Mouse (Mus musculus) embryonic facial prominence, embryonic 14.5 days (tissue): ENCODE measurements around the gene Krt33b. TPM values are rescaled to one million over a fixed set of nuclear protein-coding genes. Genes with fewer than 3 reads are reported as not detected.

Experiments used
- ATAC-seq: fragments of 200-750 bp; cut with Nextera tagmentation; 2 replicates; pipeline ENCODE4 v1.8.0; 2017; ENCODE audit warnings: low read depth, moderate number of reproducible peaks, moderate TSS enrichment
- DNase-seq: peaks from one replicate; pipeline ENCODE4 v3.0.0-alpha.2; 2015; ENCODE audit warnings: low spot score
- H3K27ac ChIP-seq: fragments of 300-500 bp; sonication (generic); replicated peaks from 2 replicates; pipeline ENCODE4 v1.5.1; 2014; ENCODE audit warnings: low read depth, mild to moderate bottlenecking, low read length, moderate library complexity
- H3K27me3 ChIP-seq: fragments of 300-500 bp; sonication (generic); replicated peaks from 2 replicates; pipeline ENCODE4 v1.6.1; 2014; ENCODE audit warnings: low read length; ENCODE audit not compliant: control insufficient read depth, insufficient read depth
- H3K36me3 ChIP-seq: fragments of 300-500 bp; sonication (generic); 2 replicates; pipeline ENCODE4 v1.6.1; 2014; ENCODE audit warnings: low read length, mixed read lengths; ENCODE audit not compliant: control insufficient read depth, insufficient read depth
- H3K4me1 ChIP-seq: fragments of 300-500 bp; sonication (generic); 2 replicates; pipeline ENCODE4 v1.6.1; 2014; ENCODE audit warnings: antibody characterized with exemption, low read length; ENCODE audit not compliant: control insufficient read depth, insufficient read depth
- H3K4me2 ChIP-seq: fragments of 300-500 bp; sonication (generic); 2 replicates; pipeline ENCODE4 v1.6.1; 2014; ENCODE audit warnings: low read depth, mild to moderate bottlenecking, low read length, moderate library complexity, mixed read lengths
- H3K4me3 ChIP-seq: fragments of 300-500 bp; sonication (generic); 2 replicates; pipeline ENCODE4 v1.5.1; 2014; ENCODE audit warnings: low read depth, mild to moderate bottlenecking, low read length
- H3K9ac ChIP-seq: fragments of 300-500 bp; sonication (generic); 2 replicates; pipeline ENCODE4 v1.6.1; 2014; ENCODE audit warnings: low read depth, mild to moderate bottlenecking, low read length, moderate library complexity, mixed read lengths
- H3K9me3 ChIP-seq: fragments of 300-500 bp; sonication (generic); 2 replicates; pipeline ENCODE4 v1.6.1; 2016; ENCODE audit warnings: low read length; ENCODE audit not compliant: control insufficient read depth
- WGBS: fragments of 180-500 bp; shearing (Covaris S2); extraction: QIAGEN DNeasy Blood & Tissue Kit; methylation state at CpG from one replicate; pipeline ENCODE4 v1.1.7; 2014; 5-methylcytosine and 5-hydroxymethylcytosine counted together
- polyA plus RNA-seq: library from polyadenylated mRNA; unstranded; fragments of >200 nt; fragmentation: Nextera tagmentation; extraction: Ambion mirVana; gene quantifications from 2 replicates; pipeline ENCODE4 v1.2.1, GENCODE M21; 2014

Gene Krt33b
- polyA plus RNA-seq, 1 experiment from 2014 or later = 1.3 TPM

GRCm38 (mm10) chr11:100046303-100046866, 16.7 kb upstream of the Krt33b start:
- Histone ChIP-seq H3K9ac (no peak overlapping the region), H3K27me3 (no peaks in the 10 kb centered on the region), H3K4me2 (no peak overlapping the region), H3K9me3 (no peaks in the 10 kb centered on the region), H3K27ac (no peak overlapping the region), H3K36me3 (no peaks in the 10 kb centered on the region), H3K4me1 (no peaks in the 10 kb centered on the region), H3K4me3 (no peak overlapping the region)
- 84% methylated on average over 6 of the region's 6 CpGs for WGBS
- DNase-seq (no peak), ATAC-seq (no peak)

GRCm38 (mm10) chr11:100041454-100041853, 11.8 kb upstream of the Krt33b start, which contains the start of gene Krt34:
Gene Krt34 (minus strand): TSS chr11:100041554.
- no peaks in the 10 kb centered on the region for H3K36me3 ChIP-seq
- no peak for ATAC-seq
- DNase-seq = no peak
- H3K4me3 ChIP-seq = no peak within 1 kb of the TSS
- no peaks in the 10 kb centered on the region for H3K27me3 ChIP-seq
- H3K9me3 ChIP-seq = no peaks in the 10 kb centered on the region
- H3K27ac ChIP-seq = no peak within 1 kb of the TSS
- no peaks in the 10 kb centered on the region for H3K4me1 ChIP-seq
- H3K9ac ChIP-seq = no peak within 1 kb of the TSS
- no peak within 1 kb of the TSS for H3K4me2 ChIP-seq
- WGBS = 89% methylated on average over 6 of the region's 6 CpGs

GRCm38 (mm10) chr11:100021438-100021837, 8.2 kb downstream of the Krt33b start:
- Histone ChIP-seq H3K27me3 (no peaks in the 10 kb centered on the region), H3K36me3 (no peaks in the 10 kb centered on the region), H3K4me1 (no peaks in the 10 kb centered on the region), H3K4me2 (no peak overlapping the region), H3K9me3 (no peaks in the 10 kb centered on the region), H3K9ac (no peak overlapping the region), H3K4me3 (no peak overlapping the region), H3K27ac (no peak overlapping the region)
- WGBS = 66% methylated on average over 5 of the region's 5 CpGs
- ATAC-seq = no peak
- no peak for DNase-seq

- 79% methylated on average over 1 of the region's 1 CpGs for WGBS
- Histone ChIP-seq H3K4me2 (no peak overlapping the region), H3K4me3 (no peak overlapping the region), H3K9ac (no peak overlapping the region), H3K4me1 (no peaks in the 10 kb centered on the region), H3K9me3 (no peaks in the 10 kb centered on the region), H3K27ac (no peak overlapping the region), H3K27me3 (no peaks in the 10 kb centered on the region), H3K36me3 (no peaks in the 10 kb centered on the region)
- ATAC-seq (no peak), DNase-seq (no peak)
Measured at GRCm38 (mm10) chr11:100019466-100019865, 10.2 kb downstream of the Krt33b start.

GRCm38 (mm10) chr11:100016112-100016511, 13.6 kb downstream of the Krt33b start, which contains the start of gene Krt33a:
Gene Krt33a (minus strand): TSS chr11:100016212.
- no peak within 1 kb of the TSS for H3K4me3 ChIP-seq
- H3K9ac ChIP-seq = no peak within 1 kb of the TSS
- H3K36me3 ChIP-seq = no peaks in the 10 kb centered on the region
- no peaks in the 10 kb centered on the region for H3K9me3 ChIP-seq
- no peaks in the 10 kb centered on the region for H3K27me3 ChIP-seq
- H3K4me1 ChIP-seq = no peaks in the 10 kb centered on the region
- DNase-seq = no peak
- H3K27ac ChIP-seq = no peak within 1 kb of the TSS
- 77% methylated on average over 4 of the region's 4 CpGs for WGBS
- no peak within 1 kb of the TSS for H3K4me2 ChIP-seq
- ATAC-seq = no peak

GRCm38 (mm10) chr11:100013691-100014171, 15.9 kb downstream of the Krt33b start:
- peak; percentile 46 for DNase-seq
- no peak for ATAC-seq
- Histone ChIP-seq H3K27me3 (no peaks in the 10 kb centered on the region), H3K36me3 (no peaks in the 10 kb centered on the region), H3K4me1 (no peaks in the 10 kb centered on the region), H3K4me2 (no peak overlapping the region), H3K4me3 (no peak overlapping the region), H3K27ac (0 out of 2 replicates have a peak overlapping the region, but pooled peaks have one; percentile 15), H3K9me3 (no peaks in the 10 kb centered on the region), H3K9ac (no peak overlapping the region)
- WGBS = 69% methylated on average over 4 of the region's 4 CpGs

- H3K9me3 ChIP-seq = no peaks in the 10 kb centered on the region
- H3K4me3 ChIP-seq = no peak overlapping the region
- WGBS = 81% methylated on average over 5 of the region's 5 CpGs
- no peak for ATAC-seq
- H3K27ac ChIP-seq = no peak overlapping the region
- no peak overlapping the region for H3K9ac ChIP-seq
- H3K4me1 ChIP-seq = no peaks in the 10 kb centered on the region; the same call in 1 of the 2 replicates
- no peak for DNase-seq
- no peaks in the 10 kb centered on the region for H3K27me3 ChIP-seq
- H3K4me2 ChIP-seq = no peak overlapping the region
- H3K36me3 ChIP-seq = no peaks in the 10 kb centered on the region
Measured at GRCm38 (mm10) chr11:100010682-100011081, 19.0 kb downstream of the Krt33b start.

GRCm38 (mm10) chr11:100008336-100008735, 21.3 kb downstream of the Krt33b start:
- Histone ChIP-seq H3K36me3 (no peaks in the 10 kb centered on the region), H3K4me3 (no peak overlapping the region), H3K9ac (no peak overlapping the region), H3K9me3 (no peaks in the 10 kb centered on the region), H3K27me3 (no peaks in the 10 kb centered on the region), H3K4me1 (no peaks in the 10 kb centered on the region; the same call in 1 of the 2 replicates), H3K4me2 (no peak overlapping the region), H3K27ac (no peak overlapping the region)
- DNase-seq (no peak), ATAC-seq (no peak)
- WGBS = 84% methylated on average over 5 of the region's 5 CpGs

- ATAC-seq (no peak), DNase-seq (no peak)
- no peak overlapping the region for H3K4me2 ChIP-seq
- H3K27ac ChIP-seq = no peak overlapping the region
- H3K36me3 ChIP-seq = no peaks in the 10 kb centered on the region
- no peaks in the 10 kb centered on the region for H3K9me3 ChIP-seq
- no peaks in the 10 kb centered on the region for H3K27me3 ChIP-seq
- H3K4me3 ChIP-seq = no peak overlapping the region
- no peak overlapping the region for H3K9ac ChIP-seq
- no peaks in the 10 kb centered on the region; the same call in 1 of the 2 replicates for H3K4me1 ChIP-seq
- 54% methylated on average over 3 of the region's 3 CpGs for WGBS
Measured at GRCm38 (mm10) chr11:100006624-100007023, 23.0 kb downstream of the Krt33b start.
